Mouse (Mus musculus): ENCODE measurements around the gene B3glct. TPM values are rescaled to one million over a fixed set of nuclear protein-coding genes. Genes with fewer than 3 reads are reported as not detected.

B3glct gene
- polyA plus RNA-seq (2014; fragmentation: Nextera tagmentation; extraction: Ambion mirVana) = 17.7 and 21.9 TPM in 2 replicates

DNA sequence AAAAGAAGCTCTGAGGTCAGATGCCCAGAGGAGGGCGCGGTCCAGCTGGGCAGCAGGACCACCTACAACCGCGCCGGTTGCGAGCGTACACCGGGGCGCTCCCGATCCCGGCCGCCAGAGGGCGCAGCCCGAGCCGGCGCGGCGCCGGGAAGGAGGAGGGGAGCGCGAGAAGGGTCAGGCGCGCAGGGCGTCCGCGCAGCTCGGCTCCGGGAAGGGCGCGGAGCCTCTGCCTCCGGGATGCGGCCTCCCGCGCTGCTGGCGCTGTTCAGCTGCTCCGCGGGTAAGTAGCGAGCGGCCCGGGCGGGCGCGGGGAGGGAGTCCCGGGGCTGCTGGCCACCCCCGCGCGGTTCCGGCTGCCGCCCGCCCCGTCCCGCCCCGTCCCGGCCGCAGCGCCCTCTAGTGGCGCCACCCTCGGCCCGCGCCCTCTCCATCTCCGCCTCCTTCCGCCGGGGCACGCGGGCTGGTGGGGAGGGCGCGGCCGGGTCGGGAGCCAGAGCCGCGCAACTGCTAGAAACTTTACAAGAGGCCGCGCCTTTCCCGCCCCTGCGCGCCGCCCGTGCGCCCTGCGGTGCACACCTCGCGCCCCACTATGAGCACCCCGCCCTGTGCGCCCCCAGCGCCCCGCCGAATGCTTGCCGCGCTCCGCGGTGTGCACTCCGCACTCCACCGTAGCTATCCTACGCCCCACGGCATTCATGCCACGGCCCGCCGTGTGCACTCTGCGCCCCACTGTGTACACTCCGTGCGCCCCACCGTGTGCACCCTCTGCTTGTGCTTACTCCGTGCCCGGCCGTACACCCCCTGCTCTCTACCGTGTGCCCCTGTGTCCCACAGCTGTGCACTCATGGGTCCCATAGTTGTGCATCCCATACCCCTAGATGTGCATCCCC is at the start of gene B3glct:
B3glct (plus strand) TSS at position 131 of the 890 bp plus-strand sequence.
- ATAC-seq (ENCODE audit: low FRiP score, low TSS enrichment) = peak; percentile 95
- H3K9me3 ChIP-seq (ENCODE audit: control insufficient read depth, low read length) = no peaks in the 10 kb centered on the region
- H3K36me3 ChIP-seq (ENCODE audit: control insufficient read depth, insufficient read depth, low read length) = no peaks in the 10 kb centered on the region
- H3K4me1 ChIP-seq (ENCODE audit: control insufficient read depth, insufficient read depth, low read length) = peaks cover 9% of the 10 kb centered on the region; the same call in 1 of the 2 replicates
- H3K4me2 ChIP-seq (replicated peaks; ENCODE audit: low read depth, low read length) = peak within 1 kb of the TSS; percentile 97
- WGBS = 1% methylated on average over 52 of the region's 106 CpGs
- H3K27me3 ChIP-seq (ENCODE audit: control insufficient read depth, insufficient read depth, low read length) = no peaks in the 10 kb centered on the region
- peak within 1 kb of the TSS; percentile 78; the same call in 1 of the 2 replicates for H3K27ac ChIP-seq (ENCODE audit: low read depth, low read length)
- peak within 1 kb of the TSS; percentile 80 for H3K4me3 ChIP-seq (ENCODE audit: low read length)
- H3K9ac ChIP-seq (ENCODE audit: low read depth, low read length) = peak within 1 kb of the TSS; percentile 91

GRCm38 (mm10) chr5:149634409-149635035 is 43.5 kb upstream of the B3glct start:
- peaks cover 14% of the 10 kb centered on the region for H3K4me1 ChIP-seq (ENCODE audit: control insufficient read depth, insufficient read depth, low read length)
- peaks cover 37% of the 10 kb centered on the region for H3K36me3 ChIP-seq (ENCODE audit: control insufficient read depth, insufficient read depth, low read length)
- H3K9me3 ChIP-seq (ENCODE audit: control insufficient read depth, low read length) = no peaks in the 10 kb centered on the region
- 63% methylated on average over 11 of the region's 11 CpGs for WGBS
- H3K9ac ChIP-seq (ENCODE audit: low read depth, low read length) = peak overlapping the region; percentile 80
- peak overlapping the region; percentile 81 for H3K4me2 ChIP-seq (replicated peaks; ENCODE audit: low read depth, low read length)
- no peaks in the 10 kb centered on the region for H3K27me3 ChIP-seq (ENCODE audit: control insufficient read depth, insufficient read depth, low read length)
- H3K4me3 ChIP-seq (ENCODE audit: low read length) = peak overlapping the region; percentile 81
- H3K27ac ChIP-seq (ENCODE audit: low read depth, low read length) = no peak overlapping the region
- no peak for ATAC-seq (ENCODE audit: low FRiP score, low TSS enrichment)

GRCm38 (mm10) chr5:149635556-149635955 is 42.5 kb upstream of the B3glct start:
- WGBS = under 1% methylated on average over 23 of the region's 24 CpGs
- H3K9me3 ChIP-seq (ENCODE audit: control insufficient read depth, low read length) = no peaks in the 10 kb centered on the region
- H3K4me3 ChIP-seq (ENCODE audit: low read length) = peak overlapping the region; percentile 81
- H3K27me3 ChIP-seq (ENCODE audit: control insufficient read depth, insufficient read depth, low read length) = no peaks in the 10 kb centered on the region
- peak; percentile 22 for ATAC-seq (ENCODE audit: low FRiP score, low TSS enrichment)
- peaks cover 14% of the 10 kb centered on the region for H3K4me1 ChIP-seq (ENCODE audit: control insufficient read depth, insufficient read depth, low read length)
- peak overlapping the region; percentile 81 for H3K27ac ChIP-seq (ENCODE audit: low read depth, low read length)
- H3K4me2 ChIP-seq (replicated peaks; ENCODE audit: low read depth, low read length) = peak overlapping the region; percentile 81
- peak overlapping the region; percentile 80 for H3K9ac ChIP-seq (ENCODE audit: low read depth, low read length)
- peaks cover 27% of the 10 kb centered on the region for H3K36me3 ChIP-seq (ENCODE audit: control insufficient read depth, insufficient read depth, low read length)

GRCm38 (mm10) chr5:149636075-149636920 is 41.7 kb upstream of the B3glct start, which contains the start of gene Hsph1:
TSS of gene Hsph1 (minus strand) at chr5:149636376.
- Histone ChIP-seq H3K27ac (ENCODE audit: low read depth, low read length) (peak within 1 kb of the TSS; percentile 81), H3K4me3 (ENCODE audit: low read length) (peak within 1 kb of the TSS; percentile 81), H3K9me3 (ENCODE audit: control insufficient read depth, low read length) (no peaks in the 10 kb centered on the region), H3K27me3 (ENCODE audit: control insufficient read depth, insufficient read depth, low read length) (no peaks in the 10 kb centered on the region), H3K4me2 (replicated peaks; ENCODE audit: low read depth, low read length) (peak within 1 kb of the TSS; percentile 81), H3K4me1 (ENCODE audit: control insufficient read depth, insufficient read depth, low read length) (peaks cover 14% of the 10 kb centered on the region), H3K9ac (ENCODE audit: low read depth, low read length) (peak within 1 kb of the TSS; percentile 80), H3K36me3 (ENCODE audit: control insufficient read depth, insufficient read depth, low read length) (peaks cover 19% of the 10 kb centered on the region)
- whole genome bisulfite sequencing = under 1% methylated on average over 60 of the region's 60 CpGs
- ATAC-seq (ENCODE audit: low FRiP score, low TSS enrichment) = peak; percentile 99

GRCm38 (mm10) chr5:149637306-149637705 is 40.7 kb upstream of the B3glct start:
- 64% methylated on average over 8 of the region's 8 CpGs for WGBS
- no peaks in the 10 kb centered on the region for H3K9me3 ChIP-seq (ENCODE audit: control insufficient read depth, low read length)
- ATAC-seq (ENCODE audit: low FRiP score, low TSS enrichment) = no peak
- no peaks in the 10 kb centered on the region for H3K27me3 ChIP-seq (ENCODE audit: control insufficient read depth, insufficient read depth, low read length)
- peaks cover 14% of the 10 kb centered on the region for H3K4me1 ChIP-seq (ENCODE audit: control insufficient read depth, insufficient read depth, low read length)
- H3K9ac ChIP-seq (ENCODE audit: low read depth, low read length) = peak overlapping the region; percentile 80; the same call in 1 of the 2 replicates
- H3K4me3 ChIP-seq (ENCODE audit: low read length) = peak overlapping the region; percentile 81
- H3K4me2 ChIP-seq (replicated peaks; ENCODE audit: low read depth, low read length) = peak overlapping the region; percentile 38
- H3K27ac ChIP-seq (ENCODE audit: low read depth, low read length) = no peak overlapping the region
- H3K36me3 ChIP-seq (ENCODE audit: control insufficient read depth, insufficient read depth, low read length) = peaks cover 10% of the 10 kb centered on the region; the same call in 1 of the 2 replicates

DNA sequence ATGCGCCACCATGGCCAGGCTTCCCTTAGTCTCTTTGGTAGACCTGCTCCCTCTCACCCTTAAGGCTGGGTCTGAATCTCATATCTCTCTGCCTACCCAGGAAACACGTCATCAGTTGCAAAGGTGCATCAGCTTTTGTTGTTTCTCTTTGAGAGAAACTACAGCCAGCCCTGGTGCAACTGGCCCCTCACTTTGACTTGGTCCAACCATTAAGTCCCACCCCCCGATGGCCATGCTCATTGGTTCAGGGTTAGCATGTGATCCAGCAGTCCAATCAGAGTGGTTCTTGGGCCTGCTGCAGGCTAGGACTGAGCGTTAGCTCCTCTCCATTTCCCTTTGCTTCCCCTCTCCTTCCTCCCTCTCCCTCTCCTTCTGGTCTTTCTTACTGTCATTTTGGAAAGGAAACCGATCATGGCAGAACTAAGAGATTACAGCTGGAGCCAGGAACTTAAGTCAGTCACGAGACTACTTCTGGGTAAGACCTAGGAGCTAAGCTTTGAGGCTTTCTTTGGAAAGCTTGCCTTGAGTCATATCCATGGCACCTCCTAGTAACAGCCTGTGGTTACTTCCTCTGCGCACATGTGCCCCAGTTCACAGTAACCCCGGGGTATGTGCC is 36.6 kb upstream of the B3glct start:
- H3K9me3 ChIP-seq (ENCODE audit: control insufficient read depth, low read length) = no peaks in the 10 kb centered on the region
- no peak overlapping the region for H3K4me2 ChIP-seq (replicated peaks; ENCODE audit: low read depth, low read length)
- H3K27ac ChIP-seq (ENCODE audit: low read depth, low read length) = no peak overlapping the region
- H3K27me3 ChIP-seq (ENCODE audit: control insufficient read depth, insufficient read depth, low read length) = no peaks in the 10 kb centered on the region
- H3K9ac ChIP-seq (ENCODE audit: low read depth, low read length) = no peak overlapping the region
- ATAC-seq (ENCODE audit: low FRiP score, low TSS enrichment) = no peak
- H3K36me3 ChIP-seq (ENCODE audit: control insufficient read depth, insufficient read depth, low read length) = no peaks in the 10 kb centered on the region
- WGBS = 91% methylated on average over 8 of the region's 8 CpGs
- no peak overlapping the region for H3K4me3 ChIP-seq (ENCODE audit: low read length)
- H3K4me1 ChIP-seq (ENCODE audit: control insufficient read depth, insufficient read depth, low read length) = no peaks in the 10 kb centered on the region

GRCm38 (mm10) chr5:149642366-149642765 is 35.7 kb upstream of the B3glct start:
- WGBS = 47% methylated on average over 6 of the region's 6 CpGs
- Histone ChIP-seq H3K27ac (ENCODE audit: low read depth, low read length) (no peak overlapping the region), H3K27me3 (ENCODE audit: control insufficient read depth, insufficient read depth, low read length) (no peaks in the 10 kb centered on the region), H3K36me3 (ENCODE audit: control insufficient read depth, insufficient read depth, low read length) (no peaks in the 10 kb centered on the region), H3K4me1 (ENCODE audit: control insufficient read depth, insufficient read depth, low read length) (no peaks in the 10 kb centered on the region), H3K4me2 (replicated peaks; ENCODE audit: low read depth, low read length) (no peak overlapping the region), H3K9ac (ENCODE audit: low read depth, low read length) (no peak overlapping the region), H3K9me3 (ENCODE audit: control insufficient read depth, low read length) (no peaks in the 10 kb centered on the region), H3K4me3 (ENCODE audit: low read length) (no peak overlapping the region)
- ATAC-seq (ENCODE audit: low FRiP score, low TSS enrichment) = no peak; the same call in 1 of the 2 replicates

DNA sequence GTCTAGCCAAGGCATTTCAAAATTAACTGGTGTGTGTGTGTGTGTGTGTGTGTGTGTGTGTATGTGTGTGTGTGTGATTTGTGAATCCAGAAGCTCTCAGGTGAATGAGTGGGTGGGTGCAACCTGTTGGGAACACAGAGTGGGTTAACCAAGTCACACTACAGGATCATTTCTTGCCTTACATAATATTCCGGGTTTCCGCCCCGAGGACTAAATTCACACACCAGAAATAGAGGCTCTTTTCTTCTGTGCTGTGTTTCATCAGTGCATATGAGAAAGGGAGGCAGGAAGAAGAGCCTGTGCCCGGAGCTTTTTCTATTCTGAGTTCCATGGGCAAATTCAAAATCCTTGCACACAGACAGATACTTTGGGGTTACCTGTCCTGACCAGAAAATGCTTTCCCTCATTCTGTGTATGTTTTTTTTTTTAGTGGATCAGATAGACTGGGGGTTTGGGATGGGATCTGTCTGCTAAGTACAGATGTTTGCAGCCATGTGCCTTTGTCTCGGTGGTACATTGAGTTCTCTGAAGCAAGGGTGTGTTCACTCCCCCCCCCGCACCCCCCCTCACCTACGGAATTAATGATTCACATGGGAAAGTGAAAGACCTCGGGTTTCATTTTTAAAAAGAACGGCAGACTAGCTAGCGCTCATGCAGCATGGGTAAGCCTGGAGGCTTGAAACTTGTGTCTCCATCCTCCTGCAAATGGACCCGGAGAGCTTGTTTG is 35.1 kb upstream of the B3glct start:
- Histone ChIP-seq H3K36me3 (ENCODE audit: control insufficient read depth, insufficient read depth, low read length) (no peaks in the 10 kb centered on the region), H3K4me3 (ENCODE audit: low read length) (no peak overlapping the region), H3K9ac (ENCODE audit: low read depth, low read length) (no peak overlapping the region), H3K4me2 (replicated peaks; ENCODE audit: low read depth, low read length) (no peak overlapping the region), H3K9me3 (ENCODE audit: control insufficient read depth, low read length) (no peaks in the 10 kb centered on the region), H3K27me3 (ENCODE audit: control insufficient read depth, insufficient read depth, low read length) (no peaks in the 10 kb centered on the region), H3K4me1 (ENCODE audit: control insufficient read depth, insufficient read depth, low read length) (no peaks in the 10 kb centered on the region), H3K27ac (ENCODE audit: low read depth, low read length) (no peak overlapping the region)
- no peak for ATAC-seq (ENCODE audit: low FRiP score, low TSS enrichment)
- WGBS = 75% methylated on average over 11 of the region's 11 CpGs
